Mouse (Mus musculus): ENCODE results near the gene Atp5s. TPM values are rescaled to one million over a fixed set of nuclear protein-coding genes. Genes with fewer than 3 reads are reported as not detected.

The Atp5s gene
- total RNA-seq (2021) = 10 to 100 TPM in 1 of 2 experiments, 1 to 10 TPM in 1; 8.4 to 12.1 TPM
- long read RNA-seq, experiment 1, partial matches to known transcripts = 1 of 10 reads
- long read RNA-seq, experiment 1, other reads (novel, unspliced or antisense) = 6 of 10 reads
- long read RNA-seq, experiment 2, transcript Atp5s-201 (5 exons, 1,485 nt) = major isoform, 6 of 12 reads
- long read RNA-seq, experiment 2, partial matches to known transcripts = 2 of 12 reads
- long read RNA-seq, experiment 2, other reads (novel, unspliced or antisense) = 3 of 12 reads

GRCm38 (mm10) chr12:69724711-69725460, at the start of gene Atp5s, which contains the start of gene L2hgdh:
Atp5s (plus strand) TSS chr12:69724950.
L2hgdh (minus strand) TSS chr12:69724873.
- DNase-seq = peak; percentile 96

- DNase-seq = no peak
Observed at GRCm38 (mm10) chr12:69676157-69676556, 48.6 kb upstream of the Atp5s start.

DNA sequence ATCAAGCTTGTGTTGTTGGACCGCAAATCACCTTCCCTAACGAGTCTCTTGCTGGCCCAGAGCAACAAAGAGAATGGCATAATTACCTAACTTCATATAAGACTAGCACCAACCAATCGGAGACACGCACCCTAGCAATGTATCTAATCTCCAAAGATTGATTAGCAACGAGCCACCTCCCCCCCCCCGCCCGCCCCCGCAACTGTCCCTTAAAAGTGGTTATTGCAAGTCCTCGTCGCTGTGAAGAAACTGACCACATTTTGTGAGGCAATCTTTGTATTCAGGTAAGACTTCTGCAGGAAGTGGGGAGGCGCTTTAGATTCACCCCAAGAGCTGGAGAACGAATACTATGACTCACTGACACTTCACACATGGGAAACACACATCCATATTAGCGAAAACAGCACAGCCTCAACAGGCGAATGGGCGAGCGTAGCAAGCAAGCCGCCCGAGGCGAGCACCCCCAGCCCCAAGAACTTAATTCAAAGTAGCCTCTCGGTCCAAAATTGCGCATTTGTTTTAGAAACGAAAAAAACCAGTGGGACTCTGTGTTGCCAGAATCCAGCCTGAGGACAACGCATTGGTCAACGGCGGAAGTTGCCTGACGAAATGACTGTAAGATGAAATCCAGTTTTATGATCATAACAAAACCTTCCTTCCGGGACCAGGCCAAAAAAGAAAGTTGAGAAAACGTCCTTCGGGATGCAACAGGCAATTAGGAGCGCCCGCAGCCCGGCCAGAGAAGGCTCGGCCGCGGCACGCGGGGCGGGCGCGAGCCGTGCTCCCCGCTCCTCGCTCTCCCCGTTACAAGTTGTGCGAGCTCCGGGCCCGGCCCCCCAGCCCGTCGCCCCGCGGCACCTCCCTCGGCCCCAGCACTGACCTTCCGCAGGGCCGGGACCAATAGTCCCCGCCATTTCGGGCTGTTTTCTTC, 43.9 kb upstream of the Atp5s start:
- DNase-seq = peak; percentile 54

GRCm38 (mm10) chr12:69681566-69682061, 43.1 kb upstream of the Atp5s start, which contains the start of gene Sos2:
Sos2 (minus strand) TSS chr12:69681852.
- peak; percentile 68 for DNase-seq

DNA sequence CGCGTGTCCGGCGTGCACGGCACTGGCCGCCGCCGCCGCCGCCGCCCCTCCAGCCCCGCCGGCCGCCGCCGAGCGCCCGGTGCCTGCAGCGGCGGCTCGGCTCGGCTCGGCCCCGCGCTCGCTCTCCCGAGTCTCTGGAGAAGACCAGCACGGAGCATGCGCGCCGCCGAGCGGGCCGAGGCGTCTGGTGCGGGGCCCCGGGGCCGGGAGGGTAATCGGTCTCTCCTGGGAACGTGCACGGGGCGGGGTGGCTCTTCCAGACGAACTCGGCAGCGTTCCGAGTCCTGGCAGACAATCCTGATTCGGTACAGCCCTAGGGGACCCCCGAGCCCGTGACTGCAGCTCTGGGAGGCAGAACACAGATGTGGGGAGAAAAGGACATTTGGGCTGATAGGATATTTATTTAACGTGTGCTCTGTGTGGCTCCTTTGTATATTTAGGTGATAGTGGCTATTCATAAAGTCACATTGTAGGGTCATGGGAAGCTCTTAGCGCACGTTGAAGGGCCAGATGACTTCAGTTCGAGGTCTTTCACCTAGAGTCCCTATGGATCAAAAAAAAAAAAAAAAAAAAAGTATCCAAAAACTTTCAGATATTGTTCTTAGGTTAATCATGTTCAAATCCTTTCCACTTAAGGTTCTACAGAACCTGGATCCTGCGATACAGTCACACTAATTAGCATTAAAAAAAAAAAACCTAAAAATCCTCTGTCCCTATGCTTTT, 42.5 kb upstream of the Atp5s start:
- DNase-seq = peak; percentile 90

GRCm38 (mm10) chr12:69682788-69683419, 41.8 kb upstream of the Atp5s start:
- DNase-seq = no peak

DNA sequence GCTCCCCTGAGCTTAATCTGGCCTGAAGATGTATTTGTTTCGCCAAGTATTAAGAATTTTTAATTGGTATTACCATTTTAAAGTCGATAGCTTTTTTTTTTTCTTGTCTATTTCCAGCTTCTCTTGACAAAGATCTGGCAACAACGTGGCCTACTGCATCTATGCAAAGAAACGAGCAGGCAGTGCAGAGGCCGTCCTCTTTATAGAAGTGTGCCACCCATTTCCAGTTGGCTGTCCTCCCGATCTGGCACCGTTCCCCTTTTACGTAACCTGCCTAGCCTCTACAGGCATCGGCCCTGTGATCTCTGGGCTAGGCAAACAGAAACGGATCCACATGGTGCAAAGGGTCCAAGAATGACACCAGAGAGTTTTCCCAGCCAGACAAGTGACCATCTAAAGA, 41.2 kb upstream of the Atp5s start:
- DNase-seq = peak; percentile 85

- no peak for DNase-seq
Observed at GRCm38 (mm10) chr12:69688368-69688767, 36.4 kb upstream of the Atp5s start.

DNA sequence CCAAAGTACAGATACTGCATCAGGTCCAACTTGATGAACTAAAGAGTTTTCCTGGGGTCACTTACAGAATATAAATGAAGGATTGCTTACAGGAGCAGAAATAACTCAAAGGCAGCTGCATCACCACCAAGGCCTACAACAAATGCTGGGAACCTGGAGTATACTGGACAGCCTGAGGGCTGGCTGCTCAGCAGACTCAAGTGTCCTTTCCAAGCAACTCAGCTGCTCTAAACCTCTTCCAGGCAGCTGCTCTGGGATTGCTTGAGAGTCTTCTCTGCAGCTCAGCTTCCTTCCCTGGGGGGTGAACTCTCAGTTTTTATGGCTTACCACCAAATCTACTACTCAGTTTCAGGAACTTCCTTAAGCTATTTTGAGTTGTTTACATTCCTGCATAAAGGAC, 35.7 kb upstream of the Atp5s start:
- no peak for DNase-seq

GRCm38 (mm10) chr12:69690714-69691113, 34.0 kb upstream of the Atp5s start:
- no peak for DNase-seq

GRCm38 (mm10) chr12:69693471-69693870, 31.3 kb upstream of the Atp5s start:
- DNase-seq = no peak

GRCm38 (mm10) chr12:69696746-69697145, 28.0 kb upstream of the Atp5s start:
- DNase-seq = peak; percentile 19

- no peak for DNase-seq
Observed at GRCm38 (mm10) chr12:69698352-69698751, 26.4 kb upstream of the Atp5s start.

GRCm38 (mm10) chr12:69704799-69705458, 19.8 kb upstream of the Atp5s start:
- no peak for DNase-seq

- no peak for DNase-seq
Observed at GRCm38 (mm10) chr12:69713628-69714027, 11.1 kb upstream of the Atp5s start.

DNA sequence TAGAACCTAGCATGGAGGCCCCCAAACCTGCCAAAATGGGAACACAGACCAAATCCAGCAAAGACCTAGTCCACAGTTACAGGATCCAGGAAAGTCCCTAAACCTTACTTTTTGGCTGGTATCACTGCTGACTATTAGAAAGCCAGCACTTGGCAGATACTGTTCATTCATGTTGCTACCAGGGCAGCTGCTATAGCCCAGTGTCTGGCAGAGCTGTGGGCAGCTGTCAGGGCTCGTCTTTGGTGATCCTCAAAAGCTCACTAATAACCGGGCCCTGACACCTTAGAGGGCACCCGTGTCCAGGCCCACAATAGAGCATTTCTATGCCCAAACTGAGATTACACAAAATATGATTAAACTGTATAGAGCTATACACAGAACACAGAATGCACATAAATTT, 1.9 kb upstream of the Atp5s start:
- DNase-seq = peak; percentile 18

GRCm38 (mm10) chr12:69723376-69723775, 1.4 kb upstream of the Atp5s start:
- DNase-seq = no peak

DNA sequence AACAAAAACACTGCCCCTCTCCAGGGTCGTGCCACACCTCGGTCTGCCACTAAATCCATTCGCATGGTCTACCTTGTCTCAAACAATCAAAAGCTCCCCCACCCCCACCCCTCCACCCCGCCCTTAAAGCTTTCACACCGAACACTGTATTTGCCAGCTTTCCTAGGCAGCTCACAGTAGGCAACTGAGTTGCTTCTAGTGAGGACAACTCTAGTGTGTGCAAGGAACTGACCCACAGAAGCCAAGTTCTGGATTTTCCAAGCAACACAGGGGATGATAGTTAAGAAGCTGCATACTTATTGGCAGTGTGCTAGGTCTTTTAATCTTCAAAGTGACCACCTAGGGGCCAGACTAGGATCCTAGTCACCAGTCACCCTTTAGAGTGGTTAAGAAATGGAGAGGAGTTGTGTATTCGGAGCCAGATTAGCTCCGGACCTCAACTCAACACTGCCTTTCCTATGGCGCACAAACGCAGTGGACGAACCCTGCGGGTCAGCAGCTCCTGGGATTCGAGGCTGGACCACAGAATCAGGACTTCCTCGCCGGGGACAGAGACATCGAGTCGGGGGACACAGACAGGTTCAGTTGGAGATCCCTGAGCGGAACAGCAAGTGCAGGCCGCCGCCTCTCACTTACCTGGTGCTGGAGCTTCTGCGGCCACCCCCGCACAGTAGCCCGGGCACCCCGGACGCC, 586 bp upstream of the Atp5s start:
- no peak for DNase-seq

- DNase-seq = no peak
Observed at GRCm38 (mm10) chr12:69729246-69729645, 4.5 kb downstream of the Atp5s start.

- no peak for DNase-seq
Observed at GRCm38 (mm10) chr12:69730306-69730705, 5.6 kb downstream of the Atp5s start.

Data from gastrocnemius, postnatal 10 days (tissue).